Mouse (Mus musculus) brain, embryonic 14.5 days (tissue): ENCODE results near the gene Dlx3. TPM values are rescaled to one million over a fixed set of nuclear protein-coding genes. Genes with fewer than 3 reads are reported as not detected.

Experiments
- DNase-seq: peaks from one replicate; pipeline ENCODE4 v3.0.0-alpha.2; 2011; ENCODE audit warnings: low read depth
- CTCF ChIP-seq: fragments of 200-500 bp; IDR thresholded peaks from 2 replicates; pipeline ENCODE4 v1.5.1; 2012; ENCODE audit warnings: inconsistent platforms, mild to moderate bottlenecking, moderate library complexity, borderline replicate concordance; ENCODE audit not compliant: insufficient read depth, insufficient read length; ENCODE audit errors: extremely low read depth
- POLR2A ChIP-seq: fragments of 200-500 bp; IDR thresholded peaks from 2 replicates; pipeline ENCODE4 v1.6.1; 2012; ENCODE audit warnings: mild to moderate bottlenecking, inconsistent platforms, borderline replicate concordance; ENCODE audit not compliant: poor library complexity, insufficient read depth, insufficient read length, severe bottlenecking; ENCODE audit errors: extremely low read depth
- polyA plus RNA-seq: library from polyadenylated mRNA; depleted of rRNA; stranded (reverse); fragments of >200 nt; gene quantifications from 2 replicates; pipeline ENCODE4 v1.2.3, GENCODE M21; 2012

Dlx3 gene
- polyA plus RNA-seq, 1 experiment, result 0.92 TPM

GRCm38 (mm10) chr11:95118505-95118904 lies 1.4 kb upstream of the Dlx3 start:
- TF ChIP-seq POLR2A (no peak), CTCF (peak; percentile 98)
- peak; percentile 85 for DNase-seq

DNA sequence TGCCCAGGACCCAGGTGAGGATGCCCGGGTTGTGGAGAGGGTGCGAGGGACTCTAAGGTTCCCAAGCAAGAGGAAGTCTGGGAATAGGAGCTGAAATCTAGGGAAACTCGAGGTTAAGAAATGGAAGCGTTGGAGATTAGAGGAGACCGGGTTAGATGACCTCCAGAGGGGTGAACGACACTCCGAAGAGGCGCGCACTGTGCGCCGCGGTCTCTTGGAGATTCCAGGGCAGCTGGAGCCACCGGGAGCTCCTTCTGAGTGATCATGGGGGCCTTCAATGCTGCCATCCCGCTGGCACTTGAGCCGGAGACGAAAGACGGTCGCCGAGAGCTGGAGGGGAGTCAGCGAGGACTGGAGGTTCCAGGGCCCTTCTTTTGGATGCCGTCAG lies 708 bp downstream of the Dlx3 start:
- no peak for DNase-seq
- no peak for TF ChIP-seq CTCF

DNA sequence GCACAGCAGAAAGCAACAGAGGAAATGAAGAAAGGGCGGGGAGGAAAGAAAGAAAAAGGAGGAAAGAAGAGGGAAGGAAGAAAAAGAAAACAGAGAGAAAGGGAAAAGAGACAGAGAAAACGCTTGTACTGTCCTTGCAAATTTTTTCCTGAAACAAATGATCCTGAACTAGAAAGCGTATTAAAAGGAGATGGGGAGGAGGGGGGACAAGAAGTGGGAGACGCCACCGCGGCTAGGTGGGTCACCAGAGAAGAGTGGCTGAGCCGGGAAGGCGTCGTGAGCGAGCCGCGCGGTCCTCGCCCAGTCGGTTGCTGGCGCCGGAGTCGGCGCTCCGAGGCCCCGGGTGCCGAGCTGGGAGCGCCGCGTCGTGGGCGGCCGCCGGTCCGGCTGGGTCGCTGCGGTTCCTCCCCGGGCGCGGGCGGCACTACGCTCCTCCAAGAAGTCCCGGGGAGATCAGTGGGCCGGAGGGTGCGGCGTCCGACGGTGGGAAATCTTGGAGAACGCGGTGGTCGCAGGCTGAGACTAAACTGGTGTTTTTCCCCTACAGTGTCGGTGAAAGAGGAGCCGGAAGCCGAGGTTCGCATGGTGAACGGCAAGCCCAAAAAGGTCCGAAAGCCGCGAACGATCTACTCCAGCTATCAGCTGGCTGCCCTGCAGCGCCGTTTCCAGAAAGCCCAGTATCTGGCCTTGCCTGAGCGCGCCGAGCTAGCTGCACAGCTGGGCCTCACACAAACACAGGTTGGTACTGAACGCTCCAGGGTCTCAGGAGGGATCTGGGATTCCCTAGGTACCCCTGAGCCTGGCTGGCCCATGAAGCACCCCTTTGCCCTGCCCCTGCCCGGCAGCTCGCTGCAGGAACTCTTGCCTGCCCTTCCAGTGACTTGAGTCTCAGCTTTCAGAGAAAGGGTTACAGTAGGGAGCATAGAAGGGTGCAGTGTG lies 1.5 kb downstream of the Dlx3 start:
- no peak for DNase-seq
- no peak for TF ChIP-seq POLR2A
- no peak for TF ChIP-seq CTCF

DNA sequence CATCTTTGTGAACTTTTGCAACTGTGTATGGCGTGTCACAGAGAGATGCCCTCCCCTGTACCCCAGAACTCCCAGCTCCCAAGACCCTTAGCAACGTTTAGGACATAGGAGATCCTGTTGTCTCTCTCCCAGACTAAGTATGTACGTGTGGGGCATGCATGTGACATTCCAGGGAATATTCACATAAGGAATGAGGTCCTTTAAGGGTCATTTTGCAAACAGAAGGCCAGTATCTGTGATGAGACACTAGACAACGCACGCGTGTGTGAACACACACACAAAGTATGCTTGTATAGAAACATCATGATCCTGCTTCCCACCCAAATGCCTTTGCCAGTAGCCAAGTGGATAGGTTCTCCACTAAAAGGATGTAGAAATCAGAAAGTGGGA lies 2.2 kb downstream of the Dlx3 start:
- DNase-seq, result no peak
- no peak for TF ChIP-seq POLR2A
- TF ChIP-seq CTCF, result no peak

- DNase-seq, result no peak
- TF ChIP-seq CTCF, result no peak
These were observed 5.5 kb downstream of the Dlx3 start for GRCm38 (mm10) chr11:95125366-95125948.

GRCm38 (mm10) chr11:95126272-95127245 lies 6.6 kb downstream of the Dlx3 start:
- no peak for TF ChIP-seq POLR2A
- TF ChIP-seq CTCF, result no peak
- DNase-seq, result peak; percentile 87

DNA sequence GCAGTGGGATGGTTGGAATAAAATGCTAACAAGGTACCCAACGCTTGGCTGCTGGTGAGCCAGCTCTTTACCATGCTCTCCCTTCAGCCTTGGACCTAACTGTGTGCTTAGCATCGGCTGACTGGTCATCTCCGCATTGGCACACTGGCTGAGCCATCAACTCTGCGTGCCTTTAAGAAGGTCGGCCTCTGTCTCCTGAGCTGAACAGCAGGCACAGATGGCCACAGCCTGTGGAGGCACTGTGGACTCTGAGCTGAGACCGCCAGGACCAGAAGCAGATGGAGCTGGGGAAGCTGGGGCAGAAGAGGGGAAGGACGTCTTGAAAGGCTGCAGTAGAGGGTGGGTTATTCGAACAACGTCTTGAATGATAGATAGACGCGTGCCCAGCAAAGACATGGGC lies 8.4 kb downstream of the Dlx3 start:
- TF ChIP-seq CTCF (no peak), POLR2A (no peak)
- DNase-seq, result no peak

DNA sequence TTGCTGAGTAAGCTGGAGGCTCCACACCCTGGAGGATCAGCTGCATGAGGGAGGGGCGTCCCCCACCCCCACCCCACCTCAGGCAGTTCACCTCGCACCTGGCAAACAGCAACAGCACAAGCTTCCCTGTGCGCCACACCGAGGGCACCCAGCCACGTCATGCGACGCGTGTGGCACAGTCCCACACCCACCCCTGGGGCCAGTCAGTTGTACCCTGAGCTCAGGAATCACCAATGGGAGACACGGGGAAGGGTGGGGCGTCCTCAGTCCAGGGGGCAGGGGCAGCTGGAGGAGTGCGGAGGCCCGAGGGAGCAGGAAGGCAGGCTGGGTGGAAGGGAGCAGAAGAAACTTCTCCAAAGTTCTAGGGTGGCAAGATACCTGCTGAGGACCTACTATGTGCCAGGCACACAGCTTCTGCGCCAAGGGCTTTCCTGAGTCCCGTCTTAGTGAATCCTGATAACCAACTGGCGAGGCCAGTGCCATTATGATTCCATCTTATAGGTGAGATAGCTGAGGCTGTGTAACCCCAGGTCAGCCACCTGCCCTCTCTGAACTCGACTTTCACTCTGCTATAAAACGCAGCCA lies 10.8 kb downstream of the Dlx3 start:
- no peak for TF ChIP-seq CTCF
- no peak for DNase-seq

DNA sequence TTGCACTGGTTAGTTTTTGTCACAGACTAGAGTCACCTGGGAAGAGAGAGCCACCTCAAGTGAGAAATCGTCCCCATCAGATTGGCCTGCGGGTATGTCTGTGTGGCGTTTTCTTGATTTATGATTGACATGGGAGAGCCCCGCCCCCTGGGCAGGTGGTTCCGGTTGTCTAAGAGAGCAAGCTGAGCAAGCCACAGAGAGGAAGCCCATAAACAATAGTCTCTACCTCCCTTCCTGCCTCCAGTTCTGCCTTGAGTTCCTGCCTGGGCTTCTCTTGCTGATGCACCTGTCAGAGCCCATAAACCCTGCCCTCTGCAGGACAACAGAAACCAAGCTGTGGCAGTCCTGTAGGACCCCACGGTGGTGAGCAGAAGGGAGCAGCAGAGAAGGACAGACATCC lies 13.4 kb downstream of the Dlx3 start:
- DNase-seq, result no peak

DNA sequence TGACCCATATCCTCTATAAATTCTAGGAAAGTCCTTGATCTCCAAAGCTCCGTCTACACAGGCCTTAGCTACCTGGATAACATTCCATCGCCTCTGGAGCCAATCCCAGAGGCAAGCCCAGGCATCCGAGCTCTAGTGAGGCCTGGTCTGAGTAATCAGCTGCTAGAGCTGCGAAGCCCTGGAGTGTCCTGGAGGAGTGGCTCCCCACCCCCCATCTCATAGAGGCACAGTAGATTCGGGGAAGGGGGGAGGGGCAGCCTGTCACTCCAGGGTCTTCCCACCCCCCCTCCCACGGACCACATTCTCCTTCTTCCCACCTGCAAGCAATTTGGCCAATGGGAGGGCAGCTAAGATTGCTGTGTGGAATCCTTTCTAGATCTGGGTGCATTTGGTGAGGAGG lies 17.4 kb downstream of the Dlx3 start:
- no peak for TF ChIP-seq POLR2A
- no peak for TF ChIP-seq CTCF
- no peak for DNase-seq

More for the DNA sequence above, 13.4 kb downstream of the Dlx3 start:
- TF ChIP-seq POLR2A, result no peak
- TF ChIP-seq CTCF, result no peak

DNA sequence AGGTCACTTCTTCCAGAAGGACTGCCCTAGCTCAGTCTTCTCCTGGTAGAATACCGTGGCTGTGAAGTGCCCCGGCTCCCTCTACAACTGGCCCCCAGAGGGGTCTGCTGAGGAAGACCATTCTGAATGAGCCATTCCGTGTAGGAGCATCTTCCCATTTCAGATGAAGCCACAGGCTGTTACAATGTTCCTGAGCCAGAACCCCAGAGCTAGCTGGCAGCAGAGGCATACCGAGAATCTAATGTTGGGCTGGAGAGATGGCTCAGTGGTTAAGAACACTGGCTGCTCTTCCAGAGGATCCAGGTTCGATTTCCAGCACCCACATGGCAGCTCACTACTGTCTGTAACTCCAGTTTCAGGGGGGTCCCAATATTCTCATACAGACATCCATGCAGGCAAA lies 20.0 kb downstream of the Dlx3 start:
- DNase-seq, result no peak
- no peak for TF ChIP-seq POLR2A
